Mouse (Mus musculus): ENCODE results near the gene Myh14. TPM values are rescaled to one million over a fixed set of nuclear protein-coding genes. Genes with fewer than 3 reads are reported as not detected.

The Myh14 gene
- total RNA-seq, 2 experiments from 2014 or later, result not detected

DNA sequence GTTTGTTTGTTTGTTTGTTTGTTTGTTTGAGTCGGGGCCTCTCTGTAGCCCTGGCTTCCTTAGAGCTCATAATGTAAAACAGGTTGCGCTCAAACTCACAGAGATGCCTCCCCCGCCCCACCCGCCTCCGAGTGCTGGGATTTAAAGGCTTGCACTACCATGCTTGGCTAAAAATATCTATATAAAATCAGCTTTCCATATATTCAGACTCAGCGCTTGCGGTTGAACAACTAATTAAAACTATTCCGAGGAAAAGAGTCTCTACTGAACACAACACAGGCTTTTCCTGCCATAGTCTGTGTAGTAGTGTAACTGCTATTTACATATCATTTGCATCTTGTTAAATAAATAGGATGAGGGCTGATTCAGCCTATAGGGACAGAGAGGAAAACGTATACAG lies 34.0 kb downstream of the Myh14 start:
- ATAC-seq (ENCODE audit: poor library complexity, severe bottlenecking), result no peak

DNA sequence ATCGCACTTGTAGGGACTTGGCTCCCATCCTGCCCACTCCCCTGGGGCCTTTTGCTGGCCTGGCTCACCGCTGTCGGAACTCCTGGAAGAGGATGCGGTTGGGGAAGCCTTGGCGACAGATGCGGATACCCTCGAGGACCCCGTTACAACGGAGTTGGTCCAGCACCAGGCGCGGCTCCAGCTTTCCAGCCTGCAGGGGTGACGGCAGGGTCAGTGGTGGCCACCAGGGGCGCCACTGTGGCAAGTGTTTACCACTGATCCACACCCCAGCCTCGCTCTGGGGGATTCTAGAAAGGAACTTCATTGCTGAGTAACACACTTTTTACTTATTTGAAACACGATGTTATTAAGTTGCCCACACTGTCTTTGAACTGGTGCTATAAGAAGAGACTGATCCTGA lies 37.2 kb downstream of the Myh14 start:
- no peak for ATAC-seq (ENCODE audit: poor library complexity, severe bottlenecking)

DNA sequence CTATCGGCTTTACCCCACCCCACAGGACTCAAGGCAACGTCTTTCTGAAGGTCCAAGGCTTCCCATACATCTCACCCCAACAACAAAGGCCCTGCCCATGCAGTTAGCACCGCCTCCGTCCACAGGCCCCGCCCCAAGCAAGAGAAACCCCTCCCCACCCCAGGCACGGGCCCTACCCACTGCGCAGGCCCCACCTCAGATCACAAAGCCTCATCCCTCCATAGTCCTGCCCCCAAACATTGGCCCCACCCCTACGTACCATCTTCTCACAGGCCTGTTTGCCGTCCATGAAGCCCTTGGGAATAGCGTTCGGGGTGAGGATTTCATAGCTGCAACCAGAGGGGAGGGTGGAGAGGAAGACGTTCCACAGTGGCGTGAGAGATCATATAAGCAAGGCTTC lies 38.0 kb downstream of the Myh14 start:
- no peak for ATAC-seq (ENCODE audit: poor library complexity, severe bottlenecking)

- ATAC-seq (ENCODE audit: poor library complexity, severe bottlenecking), result no peak
Observed at GRCm38 (mm10) chr7:44630437-44630836, 40.2 kb downstream of the Myh14 start.

DNA sequence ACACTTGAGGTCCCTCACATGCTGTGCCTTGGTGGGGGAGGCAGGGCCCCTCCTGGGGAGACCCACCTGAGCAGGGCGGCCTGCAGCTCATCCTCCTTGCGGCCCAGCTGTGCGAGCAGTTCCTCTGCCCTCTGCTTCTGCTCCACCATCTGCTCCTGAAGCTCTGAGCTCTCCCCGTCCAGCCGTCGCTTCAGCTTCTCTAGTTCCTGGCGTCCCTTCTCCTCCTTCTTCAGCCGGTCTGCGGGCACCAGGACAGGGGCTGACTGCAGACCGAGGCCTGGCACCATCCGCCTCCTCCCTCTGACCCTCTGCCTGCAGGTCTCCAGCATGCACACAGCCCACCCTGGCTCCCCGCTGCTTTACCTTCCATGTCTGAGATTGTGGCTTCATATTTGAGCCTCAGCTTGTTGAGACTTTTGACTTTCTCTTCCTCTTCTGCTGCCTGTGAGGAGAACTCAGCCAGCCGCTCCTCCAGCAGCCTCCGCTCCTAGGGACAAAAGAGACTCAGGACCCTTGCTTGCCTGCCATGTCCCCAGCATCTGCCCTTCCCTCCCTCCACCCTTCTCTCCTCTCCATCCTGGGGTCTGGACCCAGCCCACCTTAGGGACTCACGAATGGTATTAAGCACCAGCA lies 42.1 kb downstream of the Myh14 start:
- ATAC-seq (ENCODE audit: poor library complexity, severe bottlenecking), result no peak

GRCm38 (mm10) chr7:44626966-44627365 lies 43.7 kb downstream of the Myh14 start:
- ATAC-seq (ENCODE audit: poor library complexity, severe bottlenecking), result no peak

DNA sequence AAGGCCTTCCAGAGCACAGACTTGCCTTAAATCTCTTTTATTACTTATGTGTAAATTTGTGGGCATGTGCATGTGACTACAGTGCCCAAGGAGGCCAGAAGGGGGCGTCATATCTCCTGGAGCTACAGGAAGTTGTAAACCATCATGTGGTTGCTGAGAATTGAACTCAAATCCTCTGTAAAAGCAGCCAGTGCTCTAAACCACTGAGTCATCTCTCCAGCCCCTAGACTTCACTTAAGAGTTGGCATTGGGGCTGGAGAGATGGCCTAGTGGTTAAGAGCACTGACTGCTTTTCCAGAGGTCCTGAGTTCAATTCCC lies 44.6 kb downstream of the Myh14 start:
- no peak for ATAC-seq (ENCODE audit: poor library complexity, severe bottlenecking)

GRCm38 (mm10) chr7:44625241-44626067 lies 45.2 kb downstream of the Myh14 start:
- ATAC-seq (ENCODE audit: poor library complexity, severe bottlenecking), result no peak

GRCm38 (mm10) chr7:44624828-44625227 lies 45.8 kb downstream of the Myh14 start:
- ATAC-seq (ENCODE audit: poor library complexity, severe bottlenecking), result no peak

- ATAC-seq (ENCODE audit: poor library complexity, severe bottlenecking), result no peak
Observed at GRCm38 (mm10) chr7:44624543-44624826, 46.2 kb downstream of the Myh14 start.

DNA sequence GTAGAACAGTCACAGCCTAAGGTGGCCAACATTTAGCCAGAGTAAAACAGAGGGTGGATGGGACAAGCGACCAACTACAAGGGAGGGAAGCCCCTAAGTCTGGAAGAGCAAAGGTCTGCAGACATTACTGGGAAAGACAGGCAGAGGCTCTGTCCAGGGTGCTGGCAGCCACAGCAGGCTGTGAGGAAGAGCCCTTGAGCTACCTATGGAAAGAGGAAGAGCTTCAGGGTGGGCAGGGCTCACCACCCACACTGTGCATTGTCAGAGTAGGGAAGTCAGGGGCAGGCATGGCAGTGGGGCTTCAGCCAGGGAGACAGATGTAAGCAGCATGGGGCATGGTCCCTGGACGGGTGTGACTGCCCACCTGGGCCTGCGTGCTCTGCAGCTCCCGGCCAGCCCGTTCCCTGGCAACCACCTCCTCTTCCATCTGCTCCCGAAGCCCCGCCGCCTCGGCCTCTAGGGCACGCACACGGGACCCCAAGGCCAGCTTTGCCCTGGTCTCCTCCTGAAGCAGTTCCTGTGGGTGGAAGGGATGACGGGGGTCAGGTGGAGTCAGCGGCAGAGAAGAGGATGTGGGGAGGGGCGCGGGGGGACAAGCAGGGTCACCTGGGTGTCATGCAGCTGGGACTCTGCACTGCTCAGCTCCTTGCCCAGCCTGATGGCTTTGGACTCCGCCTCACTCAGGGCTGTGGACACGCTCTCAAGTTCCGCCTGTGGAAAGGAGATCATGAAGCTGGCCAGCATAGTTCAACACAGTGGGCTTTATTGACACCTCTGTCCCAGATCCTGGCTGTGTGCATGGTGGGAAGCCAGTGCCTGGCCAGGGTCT lies 46.7 kb downstream of the Myh14 start:
- peak; percentile 51 for ATAC-seq (ENCODE audit: poor library complexity, severe bottlenecking)

GRCm38 (mm10) chr7:44617059-44617458 lies 53.6 kb downstream of the Myh14 start:
- ATAC-seq (ENCODE audit: poor library complexity, severe bottlenecking), result no peak

DNA sequence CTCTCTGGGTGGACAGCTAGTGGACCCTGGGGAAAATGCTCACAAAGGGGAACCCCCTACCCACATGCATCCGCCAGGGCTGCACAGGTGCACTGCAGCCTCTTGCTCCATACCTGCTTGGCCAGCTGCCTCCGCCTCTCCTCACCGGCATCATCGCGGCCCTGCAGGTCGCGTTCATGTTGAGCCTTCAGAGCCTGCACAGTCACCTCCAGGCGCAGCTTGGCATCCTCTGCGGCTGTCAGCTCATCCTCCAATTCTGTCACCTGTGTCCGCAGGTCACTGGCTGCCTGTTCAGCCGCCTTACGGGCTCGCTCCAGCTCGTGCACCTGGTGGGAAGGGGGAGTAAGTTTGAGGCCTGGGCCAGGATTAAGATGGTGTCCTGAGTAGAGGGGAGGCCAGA lies 54.7 kb downstream of the Myh14 start:
- ATAC-seq (ENCODE audit: poor library complexity, severe bottlenecking), result no peak

GRCm38 (mm10) chr7:44615309-44615708 lies 55.3 kb downstream of the Myh14 start:
- no peak for ATAC-seq (ENCODE audit: poor library complexity, severe bottlenecking)

GRCm38 (mm10) chr7:44614041-44614688 lies 56.5 kb downstream of the Myh14 start:
- ATAC-seq (ENCODE audit: poor library complexity, severe bottlenecking), result no peak

DNA sequence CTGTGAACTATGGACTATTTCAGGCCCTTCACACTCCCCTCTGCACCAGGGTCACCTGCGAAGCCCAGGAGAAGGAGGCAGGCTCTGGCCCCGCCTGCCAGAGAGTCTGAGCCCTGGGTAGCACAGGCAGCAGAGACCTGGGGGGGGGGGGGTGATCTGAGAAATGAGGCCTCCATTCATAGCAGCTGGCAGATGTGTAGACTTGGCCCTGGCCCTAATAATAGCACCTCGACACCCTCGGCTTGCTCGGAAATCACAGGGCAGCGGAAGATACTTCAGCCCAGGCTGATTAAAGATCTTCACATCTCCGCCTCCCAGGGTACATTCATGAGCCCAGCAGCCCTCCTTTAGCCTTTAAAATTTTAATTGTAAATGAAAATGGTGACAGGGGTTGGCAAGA lies 58.5 kb downstream of the Myh14 start:
- ATAC-seq (ENCODE audit: poor library complexity, severe bottlenecking), result no peak

DNA sequence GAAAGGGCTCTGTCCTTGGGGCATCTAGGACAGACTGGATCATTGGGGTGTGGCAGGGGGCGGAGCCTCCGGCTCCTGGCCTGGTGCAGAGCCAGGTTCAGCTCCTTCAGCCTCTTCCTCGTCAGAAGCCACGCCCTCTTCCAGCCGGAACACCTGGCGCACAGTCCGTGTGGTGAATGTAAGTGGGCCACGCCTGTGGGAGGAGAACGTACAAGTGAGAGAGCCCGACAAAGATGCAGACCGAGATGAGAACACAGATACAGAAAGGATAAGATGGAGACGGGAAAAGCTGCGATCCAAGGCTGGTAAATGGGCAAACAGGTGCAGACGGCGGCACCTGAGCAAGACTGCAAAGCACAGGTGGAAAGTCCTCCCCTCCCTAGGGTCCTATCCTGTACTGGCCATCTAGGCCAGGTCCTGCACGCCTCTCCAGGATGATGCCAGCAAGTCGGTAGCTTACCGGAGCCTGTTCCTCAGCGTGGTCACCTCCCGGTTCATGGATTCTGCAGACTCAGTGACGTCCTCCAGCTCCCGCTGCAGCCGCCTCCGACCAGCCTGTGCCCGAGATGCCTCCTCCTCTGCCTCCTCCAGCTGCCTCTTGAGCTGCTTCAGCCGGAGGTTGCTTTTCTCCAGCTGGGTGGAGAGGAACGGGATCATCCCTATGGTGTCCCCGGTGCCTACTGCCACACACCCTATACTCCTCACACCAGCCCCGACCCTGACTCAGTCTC lies 64.3 kb downstream of the Myh14 start:
- ATAC-seq (ENCODE audit: poor library complexity, severe bottlenecking), result no peak

GRCm38 (mm10) chr7:44605436-44605835 lies 65.2 kb downstream of the Myh14 start:
- no peak for ATAC-seq (ENCODE audit: poor library complexity, severe bottlenecking)

- ATAC-seq (ENCODE audit: poor library complexity, severe bottlenecking), result no peak
Observed at GRCm38 (mm10) chr7:44604619-44605018, 66.0 kb downstream of the Myh14 start.

DNA sequence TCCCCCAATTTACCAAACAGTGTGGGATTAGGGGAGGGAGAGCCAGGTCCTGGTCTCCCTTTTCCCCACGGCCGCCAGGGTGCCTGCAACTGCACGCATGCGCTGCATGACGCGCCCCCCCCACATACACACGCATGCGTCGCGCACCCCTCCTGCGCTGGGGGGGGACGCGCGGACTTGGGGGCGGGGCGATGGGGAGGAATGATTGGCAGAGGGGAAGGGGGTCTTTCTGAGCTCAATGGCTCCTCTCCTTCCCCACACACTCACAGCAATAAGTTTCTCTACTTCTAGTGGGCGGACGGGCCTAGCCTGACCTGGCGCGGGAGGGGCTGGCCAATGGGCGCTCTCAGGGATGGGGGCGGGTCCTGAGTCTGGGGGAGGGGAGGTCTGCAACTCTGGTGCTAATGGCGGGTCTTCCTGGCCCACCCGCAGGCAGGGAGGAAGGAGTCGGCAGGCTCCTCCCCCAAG lies 66.5 kb downstream of the Myh14 start:
- ATAC-seq (ENCODE audit: poor library complexity, severe bottlenecking), result no peak
